Mouse (Mus musculus): ENCODE results near the gene Tas2r121. TPM values are rescaled to one million over a fixed set of nuclear protein-coding genes. Genes with fewer than 3 reads are reported as not detected.
"Not testable (repeated sequence)": the region's sequence is repeated elsewhere in the genome, so short reads cannot be mapped to it uniquely, and the experiment has no call there.

The Tas2r121 gene
- total RNA-seq (2021) (not detected), polyA plus RNA-seq (2012; rRNA removed) (not detected in 2 replicates)
- long read RNA-seq, result 0 reads

DNA sequence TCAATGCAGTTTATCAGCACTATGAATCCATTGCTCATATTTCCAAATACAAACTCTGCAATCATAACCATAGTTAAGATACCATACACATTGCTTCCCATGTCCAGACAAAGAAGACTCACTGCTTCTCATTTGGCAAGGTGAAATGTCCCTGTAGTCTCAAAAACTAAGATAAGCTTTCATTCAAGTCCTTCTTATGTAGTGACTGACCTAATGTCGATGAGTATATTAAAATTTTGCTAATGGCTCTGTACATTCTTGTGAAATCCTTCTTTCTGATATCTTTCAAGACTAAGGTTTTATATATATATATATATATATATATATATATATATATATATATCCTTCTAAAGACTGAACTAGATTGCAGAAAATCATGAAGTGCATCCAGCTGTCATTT lies at the start of gene Tas2r121:
TSS of gene Tas2r121 (minus strand) at position 101 of the 400 bp plus-strand sequence.
- H3K4me3 ChIP-seq, result no peak within 1 kb of the TSS
- WGBS, result 54% methylated on average over 1 of the region's 1 CpGs
- no peak for DNase-seq

GRCm38 (mm10) chr6:132750206-132750605 lies 49.4 kb upstream of the Tas2r121 start:
- Histone ChIP-seq H3K4me1 (ENCODE audit: control insufficient read depth, insufficient read depth, low read length) (no peaks in the 10 kb centered on the region), H3K9ac (ENCODE audit: low read depth, low read length) (no peak overlapping the region), H3K79me2 (replicated peaks; ENCODE audit: control insufficient read depth, insufficient read depth, low read length) (no peaks in the 10 kb centered on the region), H3K36me3 (ENCODE audit: control insufficient read depth, insufficient read depth, low read length) (no peaks in the 10 kb centered on the region), H3K27me3 (ENCODE audit: control insufficient read depth, insufficient read depth, low read length) (no peaks in the 10 kb centered on the region), H3K27ac (no peak overlapping the region), H3K4me3 (no peak overlapping the region)
- DNase-seq, result no peak
- 58% methylated on average over 2 of the region's 2 CpGs for WGBS
- TF ChIP-seq EP300 (IDR thresholded peaks at IDR 0.05; ENCODE audit: insufficient read depth, low read depth, low read length) (no peak), POLR2A (IDR thresholded peaks at IDR 0.05; ENCODE audit: insufficient read depth, low read depth, low read length) (no peak), CTCF (IDR thresholded peaks at IDR 0.05) (no peak)
- intact Hi-C loops (cut with DNase I), result no loop called here

More for the DNA sequence above, at the start of gene Tas2r121:
- Histone ChIP-seq H3K4me1 (ENCODE audit: control insufficient read depth, insufficient read depth, low read length) (no peaks in the 10 kb centered on the region), H3K27ac (no peak within 1 kb of the TSS), H3K27me3 (ENCODE audit: control insufficient read depth, insufficient read depth, low read length) (no peaks in the 10 kb centered on the region), H3K79me2 (replicated peaks; ENCODE audit: control insufficient read depth, insufficient read depth, low read length) (no peaks in the 10 kb centered on the region), H3K9ac (ENCODE audit: low read depth, low read length) (no peak within 1 kb of the TSS), H3K36me3 (ENCODE audit: control insufficient read depth, insufficient read depth, low read length) (no peaks in the 10 kb centered on the region)
- intact Hi-C loops (cut with DNase I), result no loop called here
- TF ChIP-seq POLR2A (IDR thresholded peaks at IDR 0.05; ENCODE audit: insufficient read depth, low read depth, low read length), result no peak
- TF ChIP-seq EP300 (IDR thresholded peaks at IDR 0.05; ENCODE audit: insufficient read depth, low read depth, low read length), result no peak
- no peak for TF ChIP-seq CTCF (IDR thresholded peaks at IDR 0.05)

DNA sequence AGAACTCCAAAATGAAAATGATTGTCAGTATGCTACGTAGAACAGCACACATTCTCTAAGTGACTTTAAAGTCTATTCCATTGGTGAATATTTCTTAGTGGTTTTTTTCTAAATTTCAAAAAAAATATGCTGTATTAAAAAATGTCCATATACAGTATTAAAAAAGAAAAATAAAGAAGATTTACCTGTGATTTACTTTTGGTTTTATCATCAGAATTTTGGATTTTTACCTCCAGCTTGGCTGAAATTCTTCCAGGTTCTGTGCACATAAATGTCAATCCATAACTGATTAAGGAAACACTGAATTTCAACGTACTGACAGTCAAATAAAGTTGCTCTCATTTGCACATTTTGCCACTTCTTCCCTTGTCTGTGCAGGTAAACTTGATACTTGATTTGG lies 37.1 kb upstream of the Tas2r121 start, which contains the start of gene Tas2r115:
TSS of gene Tas2r115 (minus strand) at position 101 of the 400 bp plus-strand sequence.
- H3K27ac ChIP-seq, result no peak within 1 kb of the TSS
- H3K9ac ChIP-seq (ENCODE audit: low read depth, low read length), result no peak within 1 kb of the TSS
- DNase-seq, result no peak
- TF ChIP-seq CTCF (IDR thresholded peaks at IDR 0.05) (no peak), EP300 (IDR thresholded peaks at IDR 0.05; ENCODE audit: insufficient read depth, low read depth, low read length) (no peak), POLR2A (IDR thresholded peaks at IDR 0.05; ENCODE audit: insufficient read depth, low read depth, low read length) (no peak)
- no peak within 1 kb of the TSS for H3K4me3 ChIP-seq
- no peaks in the 10 kb centered on the region for H3K79me2 ChIP-seq (replicated peaks; ENCODE audit: control insufficient read depth, insufficient read depth, low read length)
- intact Hi-C loops (cut with DNase I), result no loop called here
- H3K27me3 ChIP-seq (ENCODE audit: control insufficient read depth, insufficient read depth, low read length), result no peaks in the 10 kb centered on the region
- no peaks in the 10 kb centered on the region for H3K36me3 ChIP-seq (ENCODE audit: control insufficient read depth, insufficient read depth, low read length)
- WGBS, result 61% methylated on average over 2 of the region's 2 CpGs
- H3K4me1 ChIP-seq (ENCODE audit: control insufficient read depth, insufficient read depth, low read length), result no peaks in the 10 kb centered on the region

DNA sequence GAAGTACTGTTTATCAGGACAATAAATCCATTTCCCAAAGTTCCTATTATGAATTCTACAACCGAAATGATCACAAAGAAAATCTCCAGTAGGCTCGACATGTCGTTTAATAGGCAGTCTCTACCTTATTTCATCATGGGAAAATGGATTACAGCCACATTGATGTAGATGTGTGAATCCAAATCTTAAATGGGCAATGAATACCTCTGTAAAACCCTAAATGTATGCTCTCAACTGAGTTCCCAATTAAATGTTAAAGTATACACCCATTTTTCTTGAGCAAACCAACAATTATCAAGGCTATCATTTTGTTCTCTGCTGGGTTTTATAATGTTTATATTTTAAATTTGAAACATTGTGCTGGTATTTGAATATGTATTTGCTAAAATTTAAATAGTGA lies 11.0 kb upstream of the Tas2r121 start, which contains the start of gene Tas2r122:
TSS of gene Tas2r122 (minus strand) at position 101 of the 400 bp plus-strand sequence.
- H3K79me2 ChIP-seq (replicated peaks; ENCODE audit: control insufficient read depth, insufficient read depth, low read length), result no peaks in the 10 kb centered on the region
- no peaks in the 10 kb centered on the region for H3K27me3 ChIP-seq (ENCODE audit: control insufficient read depth, insufficient read depth, low read length)
- no peak within 1 kb of the TSS for H3K9ac ChIP-seq (ENCODE audit: low read depth, low read length)
- intact Hi-C loops (cut with DNase I), result no loop called here
- 66% methylated on average over 3 of the region's 3 CpGs for WGBS
- H3K4me3 ChIP-seq, result no peak within 1 kb of the TSS
- no peak for DNase-seq
- H3K36me3 ChIP-seq (ENCODE audit: control insufficient read depth, insufficient read depth, low read length), result no peaks in the 10 kb centered on the region
- no peak within 1 kb of the TSS for H3K27ac ChIP-seq
- TF ChIP-seq EP300 (IDR thresholded peaks at IDR 0.05; ENCODE audit: insufficient read depth, low read depth, low read length), result no peak
- TF ChIP-seq CTCF (IDR thresholded peaks at IDR 0.05), result no peak
- TF ChIP-seq POLR2A (IDR thresholded peaks at IDR 0.05; ENCODE audit: insufficient read depth, low read depth, low read length), result no peak
- H3K4me1 ChIP-seq (ENCODE audit: control insufficient read depth, insufficient read depth, low read length), result no peaks in the 10 kb centered on the region

GRCm38 (mm10) chr6:132691596-132691995 lies 9.2 kb downstream of the Tas2r121 start:
- intact Hi-C loops (cut with DNase I); H3K79me2 ChIP-seq (replicated peaks; ENCODE audit: control insufficient read depth, insufficient read depth, low read length); H3K4me1 ChIP-seq (ENCODE audit: control insufficient read depth, insufficient read depth, low read length); H3K9ac ChIP-seq (ENCODE audit: low read depth, low read length); DNase-seq; H3K27me3 ChIP-seq (ENCODE audit: control insufficient read depth, insufficient read depth, low read length); H3K36me3 ChIP-seq (ENCODE audit: control insufficient read depth, insufficient read depth, low read length); H3K27ac ChIP-seq; H3K4me3 ChIP-seq: not testable (repeated sequence)
- WGBS, result 63% methylated on average over 7 of the region's 7 CpGs

- H3K36me3 ChIP-seq (ENCODE audit: control insufficient read depth, insufficient read depth, low read length), result no peaks in the 10 kb centered on the region
- no peak for DNase-seq
- H3K4me3 ChIP-seq, result no peak within 1 kb of the TSS
- no peaks in the 10 kb centered on the region for H3K4me1 ChIP-seq (ENCODE audit: control insufficient read depth, insufficient read depth, low read length)
- no peak within 1 kb of the TSS for H3K9ac ChIP-seq (ENCODE audit: low read depth, low read length)
- no peaks in the 10 kb centered on the region for H3K79me2 ChIP-seq (replicated peaks; ENCODE audit: control insufficient read depth, insufficient read depth, low read length)
- intact Hi-C loops (cut with DNase I), result no loop called here
- no peaks in the 10 kb centered on the region for H3K27me3 ChIP-seq (ENCODE audit: control insufficient read depth, insufficient read depth, low read length)
- TF ChIP-seq CTCF (IDR thresholded peaks at IDR 0.05), result no peak
- no peak within 1 kb of the TSS for H3K27ac ChIP-seq
Measured at GRCm38 (mm10) chr6:132656653-132657052, 44.2 kb downstream of the Tas2r121 start, which contains the start of gene Tas2r120. Gene Tas2r120 (plus strand): TSS chr6:132656953.
